Mouse (Mus musculus): ENCODE measurements at regions not wholly inside any gene's neighbourhood (a gene's known extent, or its start where the extent isn't known, plus 50 kb on each side); places are given as distances from the start of the nearest gene placed in this dataset.

- Histone ChIP-seq H3K36me3 (ENCODE audit: control insufficient read depth, insufficient read depth, low read length) (no peaks in the 10 kb centered on the region), H3K4me3 (ENCODE audit: control insufficient read depth, insufficient read depth, low read length) (no peak overlapping the region), H3K27ac (ENCODE audit: control insufficient read depth, insufficient read depth, low read length) (no peak overlapping the region), H3K27me3 (ENCODE audit: control insufficient read depth, insufficient read depth, low read length) (no peaks in the 10 kb centered on the region), H3K4me1 (replicated peaks; ENCODE audit: control insufficient read depth, insufficient read depth, low read length) (peaks cover 13% of the 10 kb centered on the region)
- DNase-seq, result no peak
- TF ChIP-seq POLR2A (IDR thresholded peaks at IDR 0.05; ENCODE audit: control insufficient read depth, extremely low read depth, insufficient read depth, low read length, poor library complexity) (no peak), CTCF (IDR thresholded peaks at IDR 0.05; ENCODE audit: borderline replicate concordance, control insufficient read depth, extremely low read depth, insufficient read depth, low read length, poor library complexity) (no peak)
- WGBS, result 38% methylated on average over 8 of the region's 8 CpGs
Observed at GRCm38 (mm10) chr17:47177671-47178246, 167.4 kb upstream of the Ubr2 start.

- no peaks in the 10 kb centered on the region for H3K27me3 ChIP-seq (ENCODE audit: control insufficient read depth, insufficient read depth, low read length)
- H3K36me3 ChIP-seq (ENCODE audit: control insufficient read depth, insufficient read depth, low read length), result no peaks in the 10 kb centered on the region
- no peak overlapping the region for H3K4me3 ChIP-seq (ENCODE audit: control insufficient read depth, insufficient read depth, low read length)
- H3K27ac ChIP-seq (ENCODE audit: control insufficient read depth, insufficient read depth, low read length), result no peak overlapping the region
- TF ChIP-seq CTCF (IDR thresholded peaks at IDR 0.05; ENCODE audit: borderline replicate concordance, control insufficient read depth, extremely low read depth, insufficient read depth, low read length, poor library complexity), result no peak
- no peak for TF ChIP-seq POLR2A (IDR thresholded peaks at IDR 0.05; ENCODE audit: control insufficient read depth, extremely low read depth, insufficient read depth, low read length, poor library complexity)
- H3K4me1 ChIP-seq (replicated peaks; ENCODE audit: control insufficient read depth, insufficient read depth, low read length), result peaks cover 23% of the 10 kb centered on the region
- WGBS, result 98% methylated on average over 5 of the region's 5 CpGs
- DNase-seq, result no peak
Observed at GRCm38 (mm10) chr17:47176328-47176727, 166.0 kb upstream of the Ubr2 start.

- Histone ChIP-seq H3K27ac (ENCODE audit: control insufficient read depth, insufficient read depth, low read length) (no peak overlapping the region), H3K36me3 (ENCODE audit: control insufficient read depth, insufficient read depth, low read length) (no peaks in the 10 kb centered on the region), H3K4me1 (replicated peaks; ENCODE audit: control insufficient read depth, insufficient read depth, low read length) (peaks cover 37% of the 10 kb centered on the region), H3K27me3 (ENCODE audit: control insufficient read depth, insufficient read depth, low read length) (no peaks in the 10 kb centered on the region), H3K4me3 (ENCODE audit: control insufficient read depth, insufficient read depth, low read length) (peak overlapping the region; percentile 2; the same call in 1 of the 2 replicates)
- no peak for DNase-seq
- TF ChIP-seq CTCF (IDR thresholded peaks at IDR 0.05; ENCODE audit: borderline replicate concordance, control insufficient read depth, extremely low read depth, insufficient read depth, low read length, poor library complexity), result no peak
- no peak for TF ChIP-seq POLR2A (IDR thresholded peaks at IDR 0.05; ENCODE audit: control insufficient read depth, extremely low read depth, insufficient read depth, low read length, poor library complexity)
- WGBS, result 26% methylated on average over 12 of the region's 12 CpGs
Observed at GRCm38 (mm10) chr17:47174748-47175215, 164.4 kb upstream of the Ubr2 start.

- no peaks in the 10 kb centered on the region for H3K27me3 ChIP-seq (ENCODE audit: control insufficient read depth, insufficient read depth, low read length)
- TF ChIP-seq CTCF (IDR thresholded peaks at IDR 0.05; ENCODE audit: borderline replicate concordance, control insufficient read depth, extremely low read depth, insufficient read depth, low read length, poor library complexity) (no peak), POLR2A (IDR thresholded peaks at IDR 0.05; ENCODE audit: control insufficient read depth, extremely low read depth, insufficient read depth, low read length, poor library complexity) (no peak)
- H3K27ac ChIP-seq (ENCODE audit: control insufficient read depth, insufficient read depth, low read length), result no peak overlapping the region
- H3K4me3 ChIP-seq (ENCODE audit: control insufficient read depth, insufficient read depth, low read length), result no peak overlapping the region
- WGBS, result 93% methylated on average over 5 of the region's 5 CpGs
- DNase-seq, result no peak
- no peaks in the 10 kb centered on the region for H3K36me3 ChIP-seq (ENCODE audit: control insufficient read depth, insufficient read depth, low read length)
- peaks cover 39% of the 10 kb centered on the region for H3K4me1 ChIP-seq (replicated peaks; ENCODE audit: control insufficient read depth, insufficient read depth, low read length)
Observed at GRCm38 (mm10) chr17:47171801-47172200, 161.4 kb upstream of the Ubr2 start.

- Histone ChIP-seq H3K36me3 (ENCODE audit: control insufficient read depth, insufficient read depth, low read length) (no peaks in the 10 kb centered on the region), H3K4me3 (ENCODE audit: control insufficient read depth, insufficient read depth, low read length) (no peak overlapping the region), H3K4me1 (replicated peaks; ENCODE audit: control insufficient read depth, insufficient read depth, low read length) (peaks cover 43% of the 10 kb centered on the region), H3K27me3 (ENCODE audit: control insufficient read depth, insufficient read depth, low read length) (no peaks in the 10 kb centered on the region), H3K27ac (ENCODE audit: control insufficient read depth, insufficient read depth, low read length) (peak overlapping the region; percentile 51; the same call in 1 of the 2 replicates)
- no peak for TF ChIP-seq POLR2A (IDR thresholded peaks at IDR 0.05; ENCODE audit: control insufficient read depth, extremely low read depth, insufficient read depth, low read length, poor library complexity)
- TF ChIP-seq CTCF (IDR thresholded peaks at IDR 0.05; ENCODE audit: borderline replicate concordance, control insufficient read depth, extremely low read depth, insufficient read depth, low read length, poor library complexity), result no peak
- DNase-seq, result peak; percentile 65
- 9% methylated on average over 13 of the region's 13 CpGs for WGBS
Observed at GRCm38 (mm10) chr17:47170978-47171593, 160.7 kb upstream of the Ubr2 start.

GRCm38 (mm10) chr17:47168105-47168504, 157.7 kb upstream of the Ubr2 start:
- Histone ChIP-seq H3K4me1 (replicated peaks; ENCODE audit: control insufficient read depth, insufficient read depth, low read length) (peaks cover 61% of the 10 kb centered on the region), H3K36me3 (ENCODE audit: control insufficient read depth, insufficient read depth, low read length) (no peaks in the 10 kb centered on the region), H3K27me3 (ENCODE audit: control insufficient read depth, insufficient read depth, low read length) (no peaks in the 10 kb centered on the region), H3K4me3 (ENCODE audit: control insufficient read depth, insufficient read depth, low read length) (no peak overlapping the region), H3K27ac (ENCODE audit: control insufficient read depth, insufficient read depth, low read length) (no peak overlapping the region)
- TF ChIP-seq CTCF (IDR thresholded peaks at IDR 0.05; ENCODE audit: borderline replicate concordance, control insufficient read depth, extremely low read depth, insufficient read depth, low read length, poor library complexity) (no peak), POLR2A (IDR thresholded peaks at IDR 0.05; ENCODE audit: control insufficient read depth, extremely low read depth, insufficient read depth, low read length, poor library complexity) (no peak)
- WGBS, result 96% methylated on average over 8 of the region's 8 CpGs
- no peak for DNase-seq

Data from thymus, adult 2 months (tissue).